Mouse (Mus musculus): ENCODE measurements at regions not wholly inside any gene's neighbourhood (a gene's known extent, or its start where the extent isn't known, plus 50 kb on each side); places are given as distances from the start of the nearest gene placed in this dataset.
"Not testable (repeated sequence)": the region's sequence is repeated elsewhere in the genome, so short reads cannot be mapped to it uniquely, and the experiment has no call there.

GRCm38 (mm10) chr14:53993427-53993826 lies 260.5 kb downstream of the Dad1 start:
- DNase-seq (ENCODE audit: low spot score), result no peak

DNA sequence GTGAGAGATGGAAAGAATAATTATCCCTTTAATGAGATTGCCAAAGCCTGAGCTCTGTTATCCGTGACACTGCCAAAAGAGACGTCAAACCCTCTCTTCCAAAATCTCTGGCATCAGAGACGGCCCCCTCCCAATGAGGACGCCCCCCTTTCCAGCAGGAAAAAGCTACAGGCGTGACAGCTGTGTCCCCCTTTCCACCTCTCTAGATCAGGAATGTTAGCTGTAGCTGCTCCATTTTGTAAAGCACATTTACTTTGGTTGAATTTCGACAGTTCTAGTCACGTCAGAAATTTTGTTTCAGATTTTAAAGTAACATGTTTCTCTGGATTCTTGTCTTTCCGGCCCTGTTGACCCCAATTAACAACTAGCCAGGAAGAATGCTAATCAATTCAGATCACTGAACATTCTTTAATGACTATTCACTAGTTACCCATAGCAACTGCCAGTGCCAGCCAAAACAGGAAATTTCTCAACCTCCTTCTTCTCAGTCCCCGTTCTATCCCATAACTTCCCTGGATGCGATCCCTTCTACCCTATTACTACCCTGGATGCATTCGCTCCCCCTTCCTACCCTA lies 261.1 kb downstream of the Dad1 start:
- no peak for DNase-seq (ENCODE audit: low spot score)

DNA sequence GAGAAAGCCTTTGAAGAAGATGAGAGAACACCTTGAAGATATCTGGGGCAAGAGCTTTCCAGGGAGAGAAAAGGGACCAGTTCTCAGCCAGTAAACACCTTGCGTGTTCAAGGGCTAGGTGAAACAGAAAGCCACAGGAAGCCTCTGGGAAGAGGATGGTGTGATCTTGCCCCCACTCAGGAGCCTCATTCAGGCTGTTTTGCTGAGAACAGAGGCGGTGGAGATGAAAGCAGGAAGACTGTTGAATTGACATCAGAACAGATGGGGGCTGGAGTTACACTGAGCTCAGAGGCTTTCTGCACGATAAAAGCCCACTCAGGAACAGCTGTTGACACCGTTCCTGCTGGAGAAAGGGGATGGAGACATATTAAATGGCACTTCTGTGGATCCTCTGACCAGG lies 262.5 kb downstream of the Dad1 start:
- no peak for DNase-seq (ENCODE audit: low spot score)

DNA sequence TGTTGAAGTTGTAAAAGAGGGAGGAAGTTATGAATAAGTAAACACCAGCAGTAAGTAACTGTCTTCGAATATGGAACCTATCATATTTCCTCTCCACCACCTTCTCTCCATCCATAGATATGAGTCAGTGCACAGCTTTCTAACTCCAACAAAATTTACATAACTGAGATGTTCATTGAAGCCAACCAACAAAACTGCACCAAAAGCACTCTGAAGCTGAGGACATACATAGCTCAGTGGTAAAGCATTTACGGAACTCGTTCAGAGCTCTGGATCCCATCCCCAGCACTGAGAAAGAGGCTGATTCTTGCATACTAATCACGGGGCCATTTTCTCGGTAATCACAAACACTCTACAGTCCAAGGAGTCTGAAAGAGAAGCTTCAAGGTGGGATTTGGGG lies 273.1 kb downstream of the Dad1 start:
- DNase-seq (ENCODE audit: low spot score), result no peak

- not testable (repeated sequence) for DNase-seq (ENCODE audit: low spot score)
Measured at GRCm38 (mm10) chr14:53961426-53961825, 292.5 kb downstream of the Dad1 start.

DNA sequence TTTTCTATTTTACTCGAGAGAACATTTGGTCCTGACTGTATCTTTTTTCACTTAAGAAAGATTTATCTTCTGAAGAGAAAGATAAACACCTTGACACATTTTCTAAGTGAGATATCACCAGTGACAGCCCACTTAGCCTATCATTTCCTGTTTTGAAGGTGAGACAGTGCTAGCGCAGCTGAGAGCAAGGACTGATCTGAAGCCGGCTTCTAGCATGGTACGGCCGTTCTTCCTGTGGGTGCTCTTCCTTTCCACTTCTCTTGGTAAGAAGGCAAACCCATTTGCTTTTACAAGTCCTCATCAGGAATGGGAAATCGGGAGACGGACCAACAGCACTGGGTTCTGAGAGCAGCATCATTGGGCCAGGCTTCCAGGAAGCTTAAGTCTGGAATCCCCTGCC lies 293.1 kb downstream of the Dad1 start:
- DNase-seq (ENCODE audit: low spot score), result no peak

DNA sequence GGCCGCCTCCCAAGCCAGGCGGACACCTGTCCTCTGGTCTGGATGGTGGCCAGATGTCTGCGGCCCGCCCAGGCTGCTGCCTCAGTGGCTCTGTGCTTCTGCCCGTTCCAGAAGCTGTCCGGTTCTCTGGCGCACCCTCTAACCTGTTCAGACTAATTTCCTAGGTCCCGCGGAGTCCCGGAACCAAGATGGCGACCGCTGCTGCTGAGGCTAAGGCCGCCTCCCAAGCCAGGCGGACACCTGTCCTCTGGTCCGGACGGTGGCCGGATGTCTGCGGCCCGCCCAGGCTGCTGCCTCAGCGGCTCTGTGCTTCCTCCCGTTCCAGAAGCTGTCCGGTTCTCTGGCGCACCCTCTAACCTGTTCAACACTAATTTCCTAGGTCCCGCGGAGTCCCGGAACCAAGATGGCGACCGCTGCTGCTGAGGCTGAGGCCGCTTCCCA lies 318.1 kb downstream of the Dad1 start:
- DNase-seq (ENCODE audit: low spot score), result peak; percentile 99

DNA sequence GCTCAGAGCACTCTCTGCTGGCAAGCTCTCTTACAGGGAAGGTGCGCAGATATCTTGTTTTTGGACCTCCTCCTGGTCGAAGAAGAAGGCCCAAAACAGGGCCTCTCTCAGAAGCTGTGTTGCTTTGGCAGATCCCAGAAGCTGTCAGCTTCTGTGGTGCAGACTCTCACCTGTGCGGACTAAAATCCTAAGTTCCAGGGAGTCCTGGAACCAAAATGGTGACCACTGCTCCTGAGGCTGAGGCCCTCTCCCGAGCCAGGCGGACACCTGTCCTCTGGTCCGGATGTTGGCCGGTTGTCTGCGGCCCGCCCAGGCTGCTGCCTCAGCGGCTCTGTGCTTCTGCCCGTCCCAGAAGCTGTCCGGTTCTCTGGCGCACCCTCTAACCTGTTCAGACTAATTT lies 318.6 kb downstream of the Dad1 start:
- peak; percentile 94 for DNase-seq (ENCODE audit: low spot score)

DNA sequence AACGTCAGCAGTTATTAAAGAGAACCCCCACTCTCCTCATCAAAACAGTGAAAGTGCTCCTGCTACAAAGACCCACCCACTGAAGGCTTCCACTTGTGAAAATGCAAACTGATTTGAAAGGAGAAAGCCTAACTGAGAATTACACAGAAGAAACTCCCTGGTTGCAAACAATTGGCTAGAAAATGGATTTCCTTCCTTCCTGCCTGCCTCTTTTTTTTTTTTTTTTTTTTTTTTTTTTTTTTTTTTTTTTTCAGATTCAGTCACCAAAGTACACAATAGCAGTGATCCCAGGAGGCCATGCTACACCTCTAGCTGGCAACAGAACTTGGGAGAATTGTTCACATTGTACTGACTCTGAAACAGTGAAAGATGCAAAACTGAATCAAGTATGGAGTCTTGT lies 343.0 kb downstream of the Dad1 start:
- no peak for DNase-seq (ENCODE audit: low spot score)

- DNase-seq (ENCODE audit: low spot score), result no peak
Measured at GRCm38 (mm10) chr14:53904578-53904977, 349.3 kb downstream of the Dad1 start.

- DNase-seq (ENCODE audit: low spot score), result no peak
Measured at GRCm38 (mm10) chr14:53901103-53901502, 352.8 kb downstream of the Dad1 start.

- DNase-seq (ENCODE audit: low spot score), result no peak
Measured at GRCm38 (mm10) chr14:53881304-53881703, 372.6 kb downstream of the Dad1 start.

DNA sequence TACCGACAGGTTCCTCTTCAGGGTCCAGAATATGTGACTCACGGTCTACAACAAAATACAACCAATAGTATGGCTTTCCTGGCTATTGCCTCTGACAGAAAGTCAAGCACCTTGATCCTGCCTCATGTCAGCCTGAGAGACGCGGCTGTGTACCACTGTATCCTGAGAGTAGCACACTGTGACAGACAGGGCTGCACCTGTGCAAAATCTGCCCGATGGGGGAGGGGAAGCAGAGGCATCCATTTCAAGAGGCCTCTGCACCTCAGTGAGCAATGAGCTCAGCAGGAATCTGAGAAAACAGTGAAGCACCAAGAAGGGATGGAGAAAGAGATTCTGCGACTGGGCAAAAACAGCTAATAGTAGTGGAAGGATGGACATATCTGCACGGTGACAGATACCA lies 377.3 kb downstream of the Dad1 start:
- DNase-seq (ENCODE audit: low spot score), result no peak

DNA sequence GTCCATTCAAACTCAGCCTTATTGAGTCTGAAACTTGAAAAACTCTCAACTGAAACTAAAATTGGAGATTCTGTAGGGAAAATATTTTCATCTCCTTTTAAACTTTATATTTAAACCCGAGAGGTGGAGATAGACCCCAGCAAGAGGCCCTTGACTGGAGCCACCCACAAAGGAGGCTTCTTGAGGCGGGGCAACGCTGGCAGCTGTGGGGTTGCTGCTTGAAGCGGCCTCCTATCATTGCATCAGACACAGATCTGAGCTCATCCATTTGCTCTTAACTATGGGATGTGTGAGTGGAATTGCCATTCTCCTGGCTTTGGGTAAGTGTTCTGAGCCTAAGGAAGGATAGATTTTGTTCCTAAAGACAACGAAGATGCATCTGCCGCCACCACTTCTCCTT lies 378.2 kb downstream of the Dad1 start:
- no peak for DNase-seq (ENCODE audit: low spot score)

GRCm38 (mm10) chr14:53847049-53847448 lies 406.9 kb downstream of the Dad1 start:
- no peak for DNase-seq (ENCODE audit: low spot score)

DNA sequence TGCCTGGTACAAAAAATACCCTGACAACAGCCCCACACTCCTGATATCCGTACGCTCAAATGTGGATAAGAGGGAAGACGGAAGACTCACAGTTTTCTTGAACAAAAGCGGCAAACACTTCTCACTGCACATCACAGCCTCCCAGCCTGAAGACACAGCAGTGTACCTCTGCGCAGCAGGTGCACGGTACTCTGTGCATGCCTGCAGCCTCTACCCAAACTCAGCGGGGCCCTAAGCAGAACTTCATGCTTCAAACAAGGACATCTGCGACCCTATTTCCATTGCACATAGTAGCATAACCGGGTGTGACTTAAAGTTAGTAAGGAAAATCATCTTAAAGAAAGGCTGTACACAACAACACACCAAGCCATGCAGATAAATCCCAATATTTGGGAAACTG lies 408.3 kb downstream of the Dad1 start:
- no peak for DNase-seq (ENCODE audit: low spot score)

GRCm38 (mm10) chr14:53832553-53832952 lies 421.4 kb downstream of the Dad1 start:
- no peak for DNase-seq (ENCODE audit: low spot score)

DNA sequence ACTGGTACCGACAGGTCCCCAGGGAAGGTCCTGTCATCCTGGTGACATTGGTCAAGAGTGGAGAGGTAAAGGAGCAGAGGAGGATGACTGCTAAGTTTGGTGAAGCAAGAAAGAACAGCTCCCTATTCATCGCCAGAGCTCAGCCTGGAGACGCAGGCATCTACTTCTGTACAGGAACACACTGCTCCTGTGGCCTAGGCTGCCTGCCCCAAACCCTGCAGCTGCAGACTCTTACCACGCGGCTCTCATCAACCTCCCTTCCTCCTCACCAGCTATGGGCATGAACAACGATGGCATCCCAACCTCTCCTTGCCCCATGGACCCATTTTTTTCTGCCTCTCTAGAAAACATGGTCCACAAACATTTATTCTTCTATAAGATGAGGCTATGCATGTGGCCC lies 422.3 kb downstream of the Dad1 start:
- no peak for DNase-seq (ENCODE audit: low spot score)

GRCm38 (mm10) chr14:53830717-53831116 lies 423.2 kb downstream of the Dad1 start:
- DNase-seq (ENCODE audit: low spot score), result no peak

DNA sequence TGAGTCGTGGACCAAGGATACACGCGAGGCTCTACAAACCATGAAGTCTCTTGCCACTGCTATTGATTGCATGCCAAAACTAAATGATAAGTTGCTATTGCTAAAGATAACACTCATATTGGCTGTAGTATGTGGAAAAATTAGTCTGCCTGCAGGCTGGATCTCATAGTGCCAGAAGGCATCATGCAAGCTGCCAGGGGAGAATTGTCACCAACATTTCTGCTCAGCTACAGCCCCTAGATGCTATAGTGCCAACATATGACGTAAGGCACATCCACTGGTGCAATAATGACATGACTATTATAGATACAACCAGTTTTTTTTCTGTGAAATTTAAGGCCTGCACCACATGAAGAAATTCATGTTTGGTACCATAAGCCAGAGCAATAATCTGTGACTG lies 427.1 kb downstream of the Dad1 start:
- no peak for DNase-seq (ENCODE audit: low spot score)

DNA sequence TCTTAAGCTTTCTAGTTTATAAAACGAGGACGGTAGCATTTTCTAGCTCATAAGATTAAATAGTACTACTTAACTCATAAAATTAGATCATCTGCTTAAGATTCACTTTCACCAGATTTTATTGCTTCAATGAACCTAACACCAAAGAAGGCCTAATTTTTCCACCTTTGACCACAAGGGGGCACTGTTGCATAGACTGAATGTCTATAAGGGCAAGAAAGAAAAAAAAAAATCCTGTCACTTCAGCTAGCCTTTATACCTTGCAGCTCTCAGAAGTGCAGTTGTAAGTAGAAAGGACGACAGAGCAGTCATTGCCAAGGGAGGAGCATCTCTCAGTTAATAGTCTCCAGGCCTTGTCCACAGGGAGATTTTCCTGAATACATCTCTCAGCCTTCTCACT lies 447.7 kb downstream of the Dad1 start:
- no peak for DNase-seq (ENCODE audit: low spot score)

- no peak for DNase-seq (ENCODE audit: low spot score)
Measured at GRCm38 (mm10) chr14:53803698-53804620, 449.9 kb downstream of the Dad1 start.

DNA sequence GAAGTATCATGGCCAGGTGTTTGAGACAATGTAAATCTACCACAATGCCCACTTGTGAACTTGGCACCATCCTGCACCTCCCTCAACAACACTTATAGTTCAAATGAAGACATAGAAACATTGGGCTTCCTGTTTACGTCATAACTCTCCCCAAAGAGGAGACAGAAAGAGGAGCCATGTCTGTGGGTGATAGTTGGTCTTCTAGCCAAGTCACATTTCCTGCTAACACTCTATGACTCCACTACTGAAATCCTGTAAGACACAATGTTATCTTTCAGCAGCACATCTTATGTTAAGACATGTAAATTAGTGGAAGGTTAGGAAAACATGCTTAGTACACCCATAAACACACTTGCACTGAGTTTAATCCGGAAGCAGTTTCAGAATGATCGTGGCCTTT lies 451.4 kb downstream of the Dad1 start:
- no peak for DNase-seq (ENCODE audit: low spot score)

Data from urinary bladder, adult 2 months (tissue).